Mouse (Mus musculus) neural tube, embryonic 14.5 days (tissue): Measurements from ENCODE around the gene Eif2b5. TPM values are rescaled to one million over a fixed set of nuclear protein-coding genes. Genes with fewer than 3 reads are reported as not detected.
"Not testable (repeated sequence)": the region's sequence is repeated elsewhere in the genome, so short reads cannot be mapped to it uniquely, and the experiment has no call there.

ENCODE experiments used
- ATAC-seq: fragments of 200-750 bp; cut with Nextera tagmentation; 2 replicates; pipeline ENCODE4 v1.8.0; 2017; ENCODE audit warnings: low read depth, mild to moderate bottlenecking, moderate TSS enrichment, moderate library complexity
- H3K27ac ChIP-seq: fragments of 300-500 bp; sonication (generic); 2 replicates; pipeline ENCODE4 v1.5.1; 2014; ENCODE audit warnings: low read depth, mild to moderate bottlenecking, control low read depth, low read length, moderate library complexity, mixed read lengths
- H3K27me3 ChIP-seq: fragments of 300-500 bp; sonication (generic); 2 replicates; pipeline ENCODE4 v1.6.1; 2014; ENCODE audit warnings: low read length; ENCODE audit not compliant: control insufficient read depth, insufficient read depth
- H3K36me3 ChIP-seq: fragments of 300-500 bp; sonication (generic); 2 replicates; pipeline ENCODE4 v1.6.1; 2014; ENCODE audit warnings: low read length, mixed read lengths; ENCODE audit not compliant: control insufficient read depth, insufficient read depth
- H3K4me1 ChIP-seq: fragments of 300-500 bp; sonication (generic); 2 replicates; pipeline ENCODE4 v1.6.1; 2014; ENCODE audit warnings: low read length; ENCODE audit not compliant: control insufficient read depth, insufficient read depth
- H3K4me2 ChIP-seq: fragments of 300-500 bp; sonication (generic); 2 replicates; pipeline ENCODE4 v1.6.1; 2014; ENCODE audit warnings: mild to moderate bottlenecking, low read depth, low read length, control low read depth
- H3K4me3 ChIP-seq: fragments of 300-500 bp; sonication (generic); 2 replicates; pipeline ENCODE4 v1.5.1; 2014; ENCODE audit warnings: low read depth, low read length, control low read depth, mixed read lengths
- H3K9ac ChIP-seq: fragments of 300-500 bp; sonication (generic); replicated peaks from 2 replicates; pipeline ENCODE4 v1.6.1; 2014; ENCODE audit warnings: low read depth, mild to moderate bottlenecking, control low read depth, low read length, mixed read lengths
- H3K9me3 ChIP-seq: fragments of 300-500 bp; sonication (generic); 2 replicates; pipeline ENCODE4 v1.6.1; 2016; ENCODE audit warnings: low read length; ENCODE audit not compliant: control insufficient read depth
- WGBS: fragments of 180-500 bp; shearing (Covaris S2); extraction: QIAGEN DNeasy Blood & Tissue Kit; methylation state at CpG from one replicate; pipeline ENCODE4 v1.1.7; 2014; 5-methylcytosine and 5-hydroxymethylcytosine counted together
- polyA plus RNA-seq: library from polyadenylated mRNA; unstranded; fragments of >200 nt; fragmentation: Nextera tagmentation; extraction: Ambion mirVana; gene quantifications from 2 replicates; pipeline ENCODE4 v1.2.1, GENCODE M21; 2014

Eif2b5 gene
- polyA plus RNA-seq, 1 experiment from 2014 or later: 84.9 TPM

DNA sequence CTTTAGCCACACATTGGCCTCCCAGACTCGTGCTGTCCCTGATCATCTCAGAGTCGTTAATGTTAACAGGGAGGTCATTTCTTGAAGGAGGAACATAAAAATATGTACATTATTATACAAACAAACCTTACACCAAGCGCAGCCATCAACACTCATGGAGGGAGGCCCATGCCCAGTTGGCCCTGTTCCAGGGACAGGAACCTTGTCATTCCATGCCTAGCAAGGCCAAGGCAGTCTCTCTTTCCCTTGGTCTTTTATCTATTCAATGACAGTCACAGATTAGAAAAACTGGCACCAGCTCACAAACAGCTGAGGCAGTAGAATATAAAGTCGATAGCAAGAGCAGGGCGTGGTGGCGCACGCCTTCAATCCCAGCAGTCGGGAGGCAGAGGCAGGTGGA is 24.4 kb upstream of the Eif2b5 start:
- H3K9me3 ChIP-seq: no peaks in the 10 kb centered on the region
- H3K4me2 ChIP-seq: no peak overlapping the region
- no peaks in the 10 kb centered on the region for H3K4me1 ChIP-seq
- no peak overlapping the region for H3K4me3 ChIP-seq
- ATAC-seq: no peak
- 91% methylated on average over 8 of the region's 8 CpGs for WGBS
- no peaks in the 10 kb centered on the region for H3K27me3 ChIP-seq
- no peak overlapping the region for H3K27ac ChIP-seq
- H3K9ac ChIP-seq: no peak overlapping the region
- H3K36me3 ChIP-seq: no peaks in the 10 kb centered on the region

DNA sequence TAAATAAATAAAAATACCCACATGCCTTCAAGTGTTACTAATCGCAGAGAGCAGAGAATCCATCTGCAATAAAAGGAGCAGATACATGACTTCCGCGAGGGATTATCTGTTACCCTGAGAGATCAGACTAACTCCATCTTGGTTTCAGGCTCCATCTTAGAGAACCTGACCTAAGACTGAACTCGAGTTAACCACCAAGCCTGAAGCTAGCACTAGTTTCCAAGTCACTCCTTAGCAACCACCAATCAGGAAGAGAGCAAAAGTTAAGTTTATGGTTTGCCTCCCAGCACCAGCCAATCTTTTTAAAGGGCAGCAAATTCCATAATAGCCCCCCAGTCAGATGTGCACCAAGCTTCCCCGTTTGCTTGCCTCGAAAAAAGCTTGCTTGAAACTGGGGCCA is 23.8 kb upstream of the Eif2b5 start:
- WGBS: 88% methylated on average over 6 of the region's 6 CpGs

DNA sequence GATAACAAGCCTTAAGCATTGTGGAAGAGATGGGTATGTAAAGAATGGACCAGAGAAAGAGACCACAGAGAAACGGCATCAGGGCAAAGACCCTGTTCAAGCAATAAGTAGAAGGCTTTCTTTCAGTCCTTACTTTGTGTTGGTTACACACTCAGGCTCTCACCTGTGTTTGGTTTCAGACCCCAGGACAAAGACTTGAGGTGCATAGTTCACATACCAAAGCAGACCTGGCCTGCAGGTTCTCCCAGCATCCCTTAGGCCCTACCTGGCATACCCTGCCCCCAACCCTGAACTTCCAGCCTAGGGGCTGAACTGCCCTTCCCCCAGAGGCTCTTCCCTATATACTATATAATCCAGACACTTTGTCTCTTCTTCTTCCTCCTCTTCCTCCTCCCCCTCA is 23.3 kb upstream of the Eif2b5 start:
- Histone ChIP-seq H3K9ac (no peak overlapping the region), H3K27ac (no peak overlapping the region), H3K4me1 (no peaks in the 10 kb centered on the region), H3K4me3 (no peak overlapping the region), H3K36me3 (no peaks in the 10 kb centered on the region), H3K27me3 (no peaks in the 10 kb centered on the region), H3K4me2 (no peak overlapping the region), H3K9me3 (no peaks in the 10 kb centered on the region)
- 96% methylated on average over 1 of the region's 1 CpGs for WGBS
- ATAC-seq: no peak

More for the DNA sequence above, 23.8 kb upstream of the Eif2b5 start:
- Histone ChIP-seq H3K27me3 (no peaks in the 10 kb centered on the region), H3K4me3 (no peak overlapping the region), H3K4me2 (no peak overlapping the region), H3K27ac (no peak overlapping the region), H3K9ac (no peak overlapping the region), H3K9me3 (no peaks in the 10 kb centered on the region), H3K36me3 (no peaks in the 10 kb centered on the region), H3K4me1 (no peaks in the 10 kb centered on the region)
- no peak for ATAC-seq

DNA sequence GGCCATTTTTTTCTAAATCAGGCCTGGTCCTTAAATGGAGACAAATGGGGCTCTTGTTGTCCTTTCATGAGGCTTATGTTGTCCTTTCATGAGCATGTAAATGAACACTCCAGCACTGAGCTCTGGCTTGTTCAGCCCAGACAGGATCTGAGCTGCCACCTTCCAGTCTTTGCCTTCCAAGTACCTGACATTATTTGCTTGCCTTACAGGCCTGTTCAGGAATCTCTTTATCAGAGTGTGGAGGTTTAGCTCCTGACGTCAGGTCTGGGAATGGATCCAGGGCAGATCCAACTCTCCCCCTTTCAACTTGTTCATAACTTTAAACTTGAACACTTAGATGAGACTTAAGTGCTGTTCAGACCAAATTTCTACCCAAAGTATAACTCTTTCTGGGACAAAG is 21.8 kb upstream of the Eif2b5 start:
- no peak overlapping the region for H3K4me2 ChIP-seq
- H3K36me3 ChIP-seq: no peaks in the 10 kb centered on the region
- H3K4me1 ChIP-seq: no peaks in the 10 kb centered on the region
- H3K27me3 ChIP-seq: no peaks in the 10 kb centered on the region
- no peaks in the 10 kb centered on the region for H3K9me3 ChIP-seq
- H3K27ac ChIP-seq: no peak overlapping the region
- no peak overlapping the region for H3K9ac ChIP-seq
- no peak overlapping the region for H3K4me3 ChIP-seq
- WGBS: 40% methylated on average over 1 of the region's 1 CpGs
- no peak for ATAC-seq

DNA sequence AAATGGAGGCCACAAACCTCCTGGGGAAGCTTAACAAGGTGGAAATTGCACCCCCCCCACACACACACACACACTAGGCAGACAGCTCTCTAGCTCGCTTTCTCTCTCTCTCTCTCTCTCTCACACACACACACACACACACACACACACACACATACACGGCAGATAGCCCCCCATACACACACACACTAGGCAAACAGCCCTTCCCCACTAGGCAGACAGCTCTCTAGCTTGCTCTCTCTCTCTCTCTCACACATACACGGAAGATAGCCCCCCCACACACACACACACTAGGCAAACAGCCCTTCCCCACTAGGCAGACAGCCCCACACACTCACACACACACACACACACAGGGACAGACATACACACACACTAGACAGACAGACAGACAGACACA is 21.3 kb upstream of the Eif2b5 start:
- H3K27me3 ChIP-seq: no peaks in the 10 kb centered on the region
- H3K9ac ChIP-seq: no peak overlapping the region
- H3K4me3 ChIP-seq: no peak overlapping the region
- H3K4me1 ChIP-seq: no peaks in the 10 kb centered on the region
- no peak overlapping the region for H3K4me2 ChIP-seq
- H3K36me3 ChIP-seq: no peaks in the 10 kb centered on the region
- no peak overlapping the region for H3K27ac ChIP-seq
- ATAC-seq: no peak
- WGBS: 60% methylated on average over 3 of the region's 3 CpGs
- no peaks in the 10 kb centered on the region for H3K9me3 ChIP-seq

DNA sequence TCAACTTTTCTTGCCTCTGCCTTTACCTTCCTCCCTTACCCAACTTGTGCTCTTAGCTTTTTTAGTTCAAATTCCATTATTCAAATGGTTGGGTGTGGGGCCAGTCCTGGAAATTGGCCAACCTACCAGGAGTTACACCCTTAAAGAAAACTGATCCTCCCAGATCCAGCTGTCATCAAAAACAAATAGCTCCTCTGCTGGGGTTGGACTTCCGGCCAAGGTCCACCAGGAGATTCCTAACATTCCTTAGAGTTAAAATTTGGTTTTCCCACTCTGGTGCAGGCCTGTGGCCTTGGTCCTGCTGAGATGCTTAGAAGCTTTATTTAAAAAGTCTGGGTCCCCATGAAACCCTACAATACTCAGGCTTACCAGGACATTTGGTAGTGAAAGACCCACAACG is 20.1 kb upstream of the Eif2b5 start:
- no peak overlapping the region for H3K27ac ChIP-seq
- H3K9me3 ChIP-seq: no peaks in the 10 kb centered on the region
- no peak overlapping the region for H3K4me2 ChIP-seq
- H3K4me1 ChIP-seq: no peaks in the 10 kb centered on the region
- ATAC-seq: no peak
- no peak overlapping the region for H3K4me3 ChIP-seq
- no peaks in the 10 kb centered on the region for H3K27me3 ChIP-seq
- 79% methylated on average over 2 of the region's 2 CpGs for WGBS
- H3K9ac ChIP-seq: no peak overlapping the region
- no peaks in the 10 kb centered on the region for H3K36me3 ChIP-seq

DNA sequence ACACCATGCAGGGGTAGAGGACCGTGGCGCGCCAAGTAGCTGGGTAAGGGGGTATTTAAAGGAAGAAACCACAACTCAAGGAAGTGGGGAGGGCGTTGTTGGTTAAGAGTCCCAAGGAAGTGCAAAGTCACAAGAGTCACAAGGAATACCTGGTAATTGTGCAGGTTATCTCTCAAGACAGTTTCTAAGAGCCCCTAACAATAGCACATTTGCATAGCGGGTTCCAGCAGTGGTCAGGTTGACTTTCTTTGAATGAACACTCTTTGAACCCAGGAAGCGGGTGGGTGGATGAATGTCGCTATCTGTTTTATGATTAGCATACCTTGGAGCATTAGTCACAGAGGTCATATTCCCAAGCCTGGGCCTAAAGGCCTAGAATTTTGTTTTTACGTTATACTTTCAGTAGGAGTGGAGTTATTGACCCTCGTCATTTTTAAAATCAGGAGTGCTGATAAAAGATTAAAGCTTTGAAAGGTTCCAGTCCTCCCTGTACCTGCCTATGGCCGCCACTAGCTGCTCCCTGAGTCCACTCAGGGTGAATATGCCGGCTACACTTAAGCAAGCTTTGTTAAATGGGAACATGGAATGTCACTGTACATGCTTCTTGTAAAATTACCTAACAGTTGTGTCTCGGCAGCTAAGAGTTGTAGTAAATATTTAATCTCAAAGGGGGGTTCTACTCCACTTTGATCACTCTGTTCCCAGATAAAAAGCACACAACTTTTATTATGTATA is 19.4 kb upstream of the Eif2b5 start:
- 95% methylated on average over 12 of the region's 12 CpGs for WGBS
- not testable (repeated sequence) for H3K9ac ChIP-seq, H3K4me1 ChIP-seq, ATAC-seq, H3K27ac ChIP-seq, H3K36me3 ChIP-seq, H3K4me3 ChIP-seq, H3K4me2 ChIP-seq, H3K9me3 ChIP-seq, H3K27me3 ChIP-seq

DNA sequence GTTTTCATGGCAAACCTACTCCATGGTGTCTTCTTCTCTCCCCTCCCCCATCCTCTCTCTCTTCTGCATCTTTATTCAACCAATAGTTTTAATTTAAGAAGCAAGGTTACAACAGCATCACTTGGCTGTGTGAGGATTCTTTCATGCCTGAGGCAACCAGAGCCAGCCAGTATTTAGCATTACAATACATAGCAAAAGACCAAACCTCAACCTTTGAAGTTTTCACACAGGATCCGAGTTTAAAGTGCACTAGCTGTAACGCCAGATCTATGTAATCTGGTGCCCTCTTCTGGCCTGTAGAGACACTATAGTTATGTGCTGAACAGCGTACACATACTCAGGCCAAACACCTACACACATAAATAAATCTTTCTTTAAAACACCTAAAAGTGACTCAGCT is 18.5 kb upstream of the Eif2b5 start:
- WGBS: 30% methylated on average over 3 of the region's 3 CpGs
- Histone ChIP-seq H3K4me1 (no peaks in the 10 kb centered on the region), H3K9me3 (no peaks in the 10 kb centered on the region), H3K9ac (no peak overlapping the region), H3K36me3 (no peaks in the 10 kb centered on the region), H3K27ac (no peak overlapping the region), H3K4me2 (no peak overlapping the region), H3K27me3 (no peaks in the 10 kb centered on the region), H3K4me3 (no peak overlapping the region)
- no peak for ATAC-seq

DNA sequence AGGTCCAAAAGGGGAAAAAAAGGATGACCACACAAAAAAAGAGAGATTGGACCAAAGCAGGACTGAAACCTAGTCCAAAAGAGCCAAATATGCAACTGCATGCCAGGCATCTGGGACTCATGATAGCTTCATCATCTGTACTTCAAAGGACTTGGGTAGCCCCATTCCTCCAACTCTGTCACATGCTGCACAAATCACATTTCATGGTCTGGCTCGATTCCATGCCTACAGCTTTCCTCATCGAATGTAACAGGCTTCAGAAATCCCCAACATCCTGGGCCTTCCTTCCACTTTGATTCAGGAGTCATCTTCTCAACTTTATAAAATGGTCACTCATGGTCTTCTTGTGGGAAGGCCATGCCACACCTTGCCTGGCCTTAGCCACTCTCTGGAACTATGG is 16.9 kb upstream of the Eif2b5 start:
- no peak overlapping the region for H3K4me3 ChIP-seq
- H3K27ac ChIP-seq: no peak overlapping the region
- WGBS: 77% methylated on average over 2 of the region's 2 CpGs
- H3K36me3 ChIP-seq: no peaks in the 10 kb centered on the region
- H3K27me3 ChIP-seq: no peaks in the 10 kb centered on the region
- no peak overlapping the region for H3K4me2 ChIP-seq
- ATAC-seq: no peak
- H3K4me1 ChIP-seq: no peaks in the 10 kb centered on the region
- H3K9me3 ChIP-seq: no peaks in the 10 kb centered on the region
- no peak overlapping the region for H3K9ac ChIP-seq
